Mouse (Mus musculus) cerebellum, postnatal 14 days (tissue): ENCODE measurements around the gene Atp5d.
"Not testable (repeated sequence)": the region's sequence is repeated elsewhere in the genome, so short reads cannot be mapped to it uniquely, and the experiment has no call there.

ENCODE experiments used
- DNase-seq, 2 experiments: peaks; one replicate each; pipeline ENCODE4 v3.0.0; 2021; ENCODE audit warnings: mixed read lengths in 2 of 2

Atp5d gene

GRCm38 (mm10) chr10:80155277-80155676, 16.8 kb downstream of the Atp5d start:
- peak in 1 of 2 experiments; percentile 19 for DNase-seq

- peak in 1 of 2 experiments; percentile 29 for DNase-seq
Observed at GRCm38 (mm10) chr10:80156002-80156751, 17.7 kb downstream of the Atp5d start.

DNA sequence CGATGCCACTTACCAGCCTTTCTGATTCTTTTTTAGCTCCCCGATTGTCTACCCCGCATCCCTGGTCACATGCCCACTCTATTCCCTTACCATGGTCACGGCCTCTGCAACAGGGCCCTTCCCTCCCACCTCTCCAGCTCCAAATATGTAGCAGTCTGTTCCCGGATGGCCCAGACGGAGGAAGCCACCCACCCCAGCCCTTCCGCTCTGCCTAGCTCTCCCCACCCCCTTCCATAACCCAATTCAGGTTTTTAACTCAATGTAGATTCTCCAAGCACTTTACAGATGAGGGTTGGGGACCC, 18.3 kb downstream of the Atp5d start:
- peak in 1 of 2 experiments; percentile 37 for DNase-seq

DNA sequence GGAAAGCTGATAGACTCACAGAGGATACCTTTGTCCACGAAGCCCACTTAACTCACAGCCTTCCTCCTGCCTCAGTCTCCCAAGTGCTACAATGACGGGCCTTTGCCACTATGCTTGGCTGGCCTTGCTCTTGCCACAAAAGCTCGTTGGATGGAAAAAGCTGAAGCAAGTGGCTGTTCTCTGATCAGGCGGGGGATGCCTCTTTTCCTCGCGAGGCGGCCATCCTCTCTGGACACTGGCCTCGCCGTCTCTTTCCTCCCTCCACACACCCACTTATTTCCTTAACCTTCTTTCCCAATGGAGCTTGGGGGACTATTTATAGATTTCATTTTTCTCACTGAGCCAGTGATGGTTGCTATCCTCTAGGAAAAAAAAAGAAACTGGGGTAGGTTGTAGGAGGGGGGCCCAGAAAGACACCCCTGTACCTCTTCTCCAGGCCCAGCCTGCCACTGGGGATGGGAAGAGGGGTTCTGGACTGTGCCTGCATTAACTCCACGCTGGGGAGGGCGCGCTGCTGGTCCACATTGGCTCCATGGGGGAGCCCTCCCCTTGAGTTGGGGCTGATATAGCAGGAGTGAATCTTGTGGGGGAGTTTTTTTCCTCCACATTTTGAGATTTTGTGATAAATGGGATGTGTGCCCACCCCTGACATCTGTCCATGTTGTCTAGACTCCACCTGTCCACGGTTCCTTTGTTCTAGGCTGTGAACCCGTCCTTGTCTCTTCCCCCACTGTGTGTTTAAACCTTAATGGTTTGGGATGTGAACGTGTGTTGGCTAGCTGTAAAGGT, 18.9 kb downstream of the Atp5d start:
- no peak for DNase-seq

DNA sequence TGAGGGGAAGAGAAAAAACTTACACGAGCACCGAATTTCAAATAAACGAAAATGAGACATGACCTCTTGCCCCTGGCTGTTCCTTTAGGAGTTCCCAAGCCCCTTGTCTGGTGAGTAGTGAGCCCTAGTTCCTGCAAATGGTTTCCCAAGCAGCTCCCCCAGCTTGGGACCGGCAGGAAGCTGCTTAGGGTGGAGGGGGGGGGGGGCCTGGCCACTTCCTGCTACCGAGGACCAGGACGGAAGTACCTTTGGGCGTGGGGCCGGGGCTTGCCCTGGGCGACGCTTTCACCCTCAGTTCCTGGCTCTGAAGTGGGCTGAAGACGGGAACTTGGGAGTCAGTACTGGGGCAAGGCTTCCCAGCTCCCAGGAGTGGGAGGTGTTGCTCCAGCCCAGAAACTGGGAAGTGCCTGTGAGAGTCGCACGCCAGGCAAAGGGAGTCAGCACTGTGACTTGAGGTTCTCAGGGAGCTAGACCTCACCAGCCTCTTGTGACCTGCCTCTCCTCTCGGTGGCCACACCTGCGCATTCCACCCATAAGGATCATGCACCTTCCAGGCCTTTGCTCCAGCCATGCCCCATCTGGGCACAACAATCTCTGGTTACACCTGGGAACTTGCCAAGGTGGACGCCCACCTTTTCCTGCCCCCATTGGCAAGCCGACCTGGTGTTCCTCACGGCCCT, 20.0 kb downstream of the Atp5d start:
- peak in 1 of 2 experiments; percentile 44 for DNase-seq

GRCm38 (mm10) chr10:80159021-80159560, 20.7 kb downstream of the Atp5d start:
- peak; percentile 65 to 77 for DNase-seq

DNA sequence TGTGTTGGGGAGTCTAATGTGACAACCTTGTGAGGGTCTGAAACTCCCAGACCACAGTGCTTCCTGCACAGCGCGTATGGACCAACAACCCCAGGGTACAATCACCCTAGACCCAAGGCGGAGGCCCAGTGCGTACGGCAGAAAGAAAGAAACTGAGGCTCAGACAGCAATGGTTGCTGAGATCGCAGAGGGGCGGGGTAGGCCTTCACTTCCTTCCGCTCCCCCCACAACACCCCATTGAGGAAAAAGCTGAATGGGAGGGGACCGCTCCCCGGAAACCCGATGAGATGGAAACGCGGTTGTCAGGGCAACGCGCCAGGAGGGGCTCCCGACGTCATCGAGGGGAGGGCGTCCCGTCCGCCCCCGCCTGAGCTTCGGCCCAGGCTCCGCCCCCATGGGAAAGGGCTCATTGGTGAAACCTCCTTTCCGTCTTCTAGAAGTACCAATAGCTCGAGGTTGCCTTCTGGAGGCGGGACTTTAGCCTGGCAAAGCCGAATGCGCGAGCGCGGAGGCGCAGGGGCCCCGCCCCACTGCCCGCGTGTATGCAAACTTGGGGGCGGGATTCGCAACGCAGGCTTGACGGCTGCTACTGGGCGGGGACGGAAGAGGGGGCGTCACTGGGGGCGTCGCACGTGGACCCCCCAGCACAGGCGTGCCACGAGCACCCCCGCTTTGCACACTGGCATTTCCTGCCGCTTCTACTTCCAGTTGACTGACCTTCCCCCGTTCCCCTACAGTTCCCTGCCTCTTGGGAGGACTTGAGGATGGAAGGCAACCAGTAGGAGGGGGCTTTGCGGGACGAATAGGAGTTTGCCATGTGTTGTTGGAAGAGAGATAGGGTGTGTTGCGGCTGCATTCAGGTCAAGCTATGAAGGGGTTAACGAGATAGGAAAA, 21.4 kb downstream of the Atp5d start:
- DNase-seq: peak; percentile 99

DNA sequence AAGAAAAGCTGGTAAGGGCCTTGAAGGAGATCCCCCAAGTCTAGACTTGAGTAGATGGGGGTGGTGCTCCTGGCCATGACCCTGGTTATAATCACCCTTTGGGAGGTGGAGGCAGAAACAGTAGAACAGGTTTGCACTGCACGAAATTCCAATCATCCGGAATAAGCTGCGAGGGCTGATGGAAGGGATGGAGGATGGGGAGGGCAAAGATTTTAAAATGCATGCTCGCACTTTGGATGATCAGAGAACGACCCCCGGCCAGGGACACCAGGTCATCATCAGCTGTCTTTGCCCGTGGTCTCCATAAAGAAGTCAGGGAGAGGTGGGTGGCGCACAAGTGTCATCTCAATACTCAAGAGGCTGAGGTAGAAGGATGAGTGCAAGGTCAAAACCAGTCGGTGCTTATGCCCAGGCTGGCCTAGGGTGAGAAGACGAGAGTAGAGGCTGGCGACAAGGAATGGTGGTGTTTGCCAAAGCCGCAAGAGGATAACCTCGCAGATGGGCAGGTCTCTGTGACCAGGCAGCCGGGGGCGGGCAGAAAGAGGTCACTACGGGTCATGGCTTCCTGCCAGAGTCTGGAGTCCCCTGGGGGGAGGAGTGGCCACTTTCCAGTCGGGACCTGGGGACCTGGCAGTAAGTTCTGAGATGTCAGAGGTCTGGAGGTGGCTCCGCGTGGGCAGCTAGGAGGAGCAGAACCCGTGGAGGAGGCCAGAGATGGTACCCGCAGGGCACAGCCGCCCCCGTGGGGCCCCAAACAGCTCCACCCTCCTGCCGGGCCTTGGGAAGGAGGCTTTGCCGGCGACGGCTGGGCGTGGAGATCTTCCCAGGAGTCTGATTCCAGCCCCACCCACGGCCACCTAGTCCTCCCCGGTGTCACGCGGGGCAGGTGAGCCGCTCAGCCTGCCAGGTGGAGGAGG, 22.3 kb downstream of the Atp5d start:
- DNase-seq: peak; percentile 80 to 89

DNA sequence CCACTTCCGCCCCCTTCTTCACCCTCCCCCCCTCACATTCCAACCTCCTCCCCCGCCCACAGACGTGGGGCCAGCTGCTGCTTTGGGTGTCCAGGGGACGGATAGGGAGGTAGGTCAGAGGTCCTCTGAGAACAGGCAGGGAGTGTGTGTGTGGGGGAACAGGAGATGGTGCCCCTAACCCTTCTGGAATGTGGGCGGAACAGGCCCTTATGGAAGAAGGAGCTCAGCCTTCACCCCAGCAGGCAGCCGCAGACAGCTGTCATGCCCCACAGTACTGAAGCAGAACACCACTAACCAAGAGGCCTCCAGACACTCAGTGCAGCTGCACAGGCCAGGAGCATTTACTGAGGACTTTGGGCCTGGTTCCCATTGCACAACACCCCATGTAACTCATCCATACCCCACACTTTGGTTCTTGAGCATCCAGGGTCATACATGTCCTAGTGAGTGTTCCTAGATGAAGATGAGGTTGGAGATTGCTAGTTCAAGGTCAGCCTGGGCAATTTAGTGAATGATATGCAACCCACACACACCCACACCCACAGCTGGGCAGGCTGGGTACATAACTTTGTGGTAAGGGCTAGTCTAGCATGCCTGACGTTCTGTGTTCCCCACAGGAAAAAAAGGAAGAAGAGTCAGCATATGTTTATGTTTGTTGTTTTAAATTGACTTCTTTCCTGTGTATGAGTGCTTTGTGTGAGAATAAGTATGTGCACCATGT, 23.2 kb downstream of the Atp5d start:
- peak in 1 of 2 experiments; percentile 24 for DNase-seq

GRCm38 (mm10) chr10:80162243-80162608, 23.8 kb downstream of the Atp5d start:
- no peak for DNase-seq

GRCm38 (mm10) chr10:80162716-80163299, 24.4 kb downstream of the Atp5d start:
- no peak for DNase-seq

- DNase-seq: no peak
Observed at GRCm38 (mm10) chr10:80163721-80164120, 25.3 kb downstream of the Atp5d start.

DNA sequence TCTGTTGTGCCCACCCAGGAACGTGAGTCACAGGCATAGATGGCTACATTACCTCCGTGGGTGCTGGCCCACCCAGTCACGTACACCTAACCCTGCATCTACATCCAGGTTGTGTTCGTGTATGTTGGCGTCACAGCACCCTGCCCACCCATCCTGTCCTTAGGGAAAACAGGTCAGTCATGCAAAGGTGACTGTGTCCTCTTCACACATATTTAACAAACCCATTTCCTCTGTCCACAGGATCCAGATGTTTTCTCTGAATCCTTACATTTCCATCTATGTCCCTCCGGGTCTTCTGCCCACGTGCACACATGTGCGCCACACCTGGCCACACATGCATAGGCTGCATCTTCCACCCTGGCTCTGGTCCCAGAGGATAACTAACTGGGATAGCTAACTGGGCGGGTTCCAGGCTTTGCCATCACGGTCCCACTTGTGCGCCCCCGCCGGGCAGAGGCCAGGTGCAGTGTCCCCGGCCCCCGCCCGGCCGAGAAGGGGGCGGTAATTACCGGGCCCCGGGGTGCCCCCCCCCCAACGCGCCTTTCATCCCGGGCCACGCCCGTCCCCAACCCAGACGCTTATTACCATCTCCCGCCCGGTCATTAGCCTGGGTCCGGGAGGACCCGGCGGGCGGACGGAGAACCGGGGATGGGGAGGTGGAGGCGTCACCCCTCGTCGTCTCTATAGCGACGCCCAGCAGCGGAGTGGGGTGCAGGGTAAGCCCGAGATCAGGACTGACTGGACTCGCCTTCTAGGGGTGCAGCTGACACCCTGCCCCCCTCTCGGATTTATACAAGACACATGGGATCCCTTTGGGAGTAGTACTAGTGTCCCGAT, 25.9 kb downstream of the Atp5d start:
- peak; percentile 64 to 77 for DNase-seq

DNA sequence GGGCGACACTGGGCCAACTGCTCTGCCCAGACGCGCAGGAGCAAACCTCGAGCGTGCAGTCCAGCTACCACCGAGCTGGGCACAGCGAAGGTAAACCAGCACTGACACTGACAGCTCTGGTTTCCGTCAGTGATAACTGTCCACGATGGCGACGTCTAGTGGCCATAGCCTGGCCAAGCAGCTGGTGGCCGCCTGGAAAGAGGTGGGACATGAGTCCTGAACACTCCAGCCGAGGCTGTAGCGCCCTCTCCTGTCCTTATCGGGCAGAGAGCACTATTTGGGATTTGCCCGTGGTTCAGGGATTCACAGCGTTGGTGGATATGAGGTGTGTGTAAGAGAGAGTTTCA, 26.5 kb downstream of the Atp5d start:
- DNase-seq: peak; percentile 99

DNA sequence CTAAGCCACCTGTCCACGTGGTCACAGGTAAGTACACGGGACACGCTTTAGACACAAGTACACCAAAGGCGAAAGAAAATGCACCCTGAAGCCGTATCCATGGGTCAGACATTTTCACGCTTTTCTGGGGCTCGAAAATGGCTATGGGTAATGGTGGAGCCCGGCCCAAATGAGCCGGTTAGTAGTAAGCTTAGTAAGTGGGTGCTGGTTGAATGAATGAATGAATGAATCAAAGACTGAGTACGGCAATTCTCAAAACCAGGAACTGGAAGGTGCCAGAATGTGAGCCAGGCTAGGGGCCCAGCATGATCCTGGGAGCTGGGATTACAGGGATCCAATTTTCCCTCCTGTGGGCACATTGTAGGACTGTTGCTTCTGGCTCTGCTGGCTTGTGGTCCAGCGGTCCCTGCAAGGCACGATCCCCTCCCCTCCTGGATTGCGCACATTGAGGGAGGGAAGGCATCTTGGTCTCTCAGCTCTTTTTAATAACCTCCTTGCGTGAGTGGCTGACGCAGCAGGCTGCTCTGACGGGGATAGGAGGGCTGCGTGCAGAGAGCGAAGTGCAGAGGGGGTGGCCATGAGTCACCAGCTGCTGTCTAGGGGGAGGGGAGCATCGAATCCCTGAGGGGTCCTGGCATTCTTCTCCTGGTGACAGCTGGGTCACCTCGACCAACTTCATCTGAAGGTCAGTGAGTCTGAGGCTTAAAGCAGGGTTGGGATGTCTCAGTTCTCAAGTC, 27.1 kb downstream of the Atp5d start, which contains the start of gene Cirbp:
Cirbp (plus strand) TSS at position 594 of the 737 bp plus-strand sequence.
- peak; percentile 60 to 70 for DNase-seq

GRCm38 (mm10) chr10:80166136-80166535, 27.7 kb downstream of the Atp5d start:
- DNase-seq: not testable (repeated sequence)

GRCm38 (mm10) chr10:80167460-80168037, 29.1 kb downstream of the Atp5d start:
- peak; percentile 100 for DNase-seq
